ENCODE assay signal across 8 mouse cellular contexts in genomic region chr6:121109998-121110603, GRCm38 (mm10). TPM values are rescaled to one million over a fixed set of nuclear protein-coding genes. Genes with fewer than 3 reads are reported as not detected.
DNase-seq lines count a peak whose midpoint lies in the region; ATAC-seq and TF ChIP-seq lines count a peak whose summit lies in the region.

No protein-coding gene starts in this region.

- no peak for TF ChIP-seq CTCF in bone marrow macrophage, adult 2 months (IDR thresholded peaks at IDR 0.05; ENCODE audit: low read depth, low read length)
- TF ChIP-seq CTCF in embryonic fibroblast, embryonic 13.5 days (IDR thresholded peaks at IDR 0.05; ENCODE audit: borderline replicate concordance, insufficient read depth, low read length), result no peak

- no peak; the same call in 1 of the 2 replicates for TF ChIP-seq POLR2A in bone marrow macrophage, adult 2 months (IDR thresholded peaks at IDR 0.05; ENCODE audit: borderline replicate concordance, low read depth, low read length)
- TF ChIP-seq POLR2A in embryonic fibroblast, embryonic 13.5 days (IDR thresholded peaks at IDR 0.05; ENCODE audit: low read depth, low read length), result peak; percentile 71

- H3K27me3 ChIP-seq in heart, embryonic 10.5 days (ENCODE audit: insufficient read depth, poor library complexity, severe bottlenecking), result no peaks in the 10 kb centered on the region
- H3K27me3 ChIP-seq in kidney, embryonic 15.5 days, result no peaks in the 10 kb centered on the region

- peak overlapping the region; percentile 95 for H3K4me3 ChIP-seq in bone marrow macrophage, adult 2 months (ENCODE audit: insufficient read depth, low read length)
- H3K4me3 ChIP-seq in embryonic fibroblast, embryonic 13.5 days (ENCODE audit: insufficient read depth, low read length), result peak overlapping the region; percentile 92
- peak overlapping the region; percentile 97 for H3K4me3 ChIP-seq in heart, embryonic 10.5 days
- H3K4me3 ChIP-seq in kidney, embryonic 15.5 days (replicated peaks), result peak overlapping the region; percentile 80

- H3K36me3 ChIP-seq in heart, embryonic 10.5 days, result peaks cover 14% of the 10 kb centered on the region
- no peaks in the 10 kb centered on the region for H3K36me3 ChIP-seq in kidney, embryonic 15.5 days

- H3K27ac ChIP-seq in bone marrow macrophage, adult 2 months (ENCODE audit: insufficient read depth, low read depth, low read length), result peak overlapping the region; percentile 56
- peak overlapping the region; percentile 28; the same call in 1 of the 2 replicates for H3K27ac ChIP-seq in embryonic fibroblast, embryonic 13.5 days (ENCODE audit: insufficient read depth, low read length)
- H3K27ac ChIP-seq in heart, embryonic 10.5 days, result peak overlapping the region; percentile 100
- H3K27ac ChIP-seq in kidney, embryonic 15.5 days, result peak overlapping the region; percentile 84

- DNase-seq in A20 (ENCODE audit: low read depth, low spot score) (peak; percentile 89), liver (peak; percentile 93)
- peak; percentile 97 for DNase-seq in heart, embryonic 10.5 days (ENCODE audit: low spot score)
- DNase-seq in spleen, postnatal 4 days (ENCODE audit: low spot score in 2 of 2), result peak; percentile 86 to 93

- no peaks in the 10 kb centered on the region for H3K9me3 ChIP-seq in heart, embryonic 10.5 days
- no peaks in the 10 kb centered on the region for H3K9me3 ChIP-seq in kidney, embryonic 15.5 days (replicated peaks)

- peak overlapping the region; percentile 75 for H3K9ac ChIP-seq in kidney, embryonic 15.5 days

- H3K4me2 ChIP-seq in kidney, embryonic 15.5 days, result peak overlapping the region; percentile 95

- peaks cover 11% of the 10 kb centered on the region for H3K4me1 ChIP-seq in bone marrow macrophage, adult 2 months (ENCODE audit: control insufficient read depth, insufficient read depth, low read length)
- H3K4me1 ChIP-seq in embryonic fibroblast, embryonic 13.5 days (ENCODE audit: control insufficient read depth, insufficient read depth, low read length), result no peaks in the 10 kb centered on the region
- peaks cover 78% of the 10 kb centered on the region for H3K4me1 ChIP-seq in heart, embryonic 10.5 days
- H3K4me1 ChIP-seq in kidney, embryonic 15.5 days, result peaks cover 49% of the 10 kb centered on the region

- WGBS in heart, embryonic 10.5 days, result under 1% methylated on average over 41 of the region's 42 CpGs
- WGBS in kidney, embryonic 15.5 days, result under 1% methylated on average over 42 of the region's 42 CpGs

- peak; percentile 97 for ATAC-seq in kidney, embryonic 15.5 days (replicated peaks; ENCODE audit: low FRiP score)
- peak; percentile 95 for ATAC-seq in monocyte, adult 5-6 weeks (replicated peaks; ENCODE audit: insufficient number of reproducible peaks, low FRiP score, low TSS enrichment, poor library complexity, severe bottlenecking)

RNA-seq across cellular contexts. Expression of gene Mical3, which starts 20.7 kb away (rescaled TPM):
- 4.1 and 4.9 TPM in 2 replicates for polyA plus RNA-seq in bone marrow macrophage, adult 2 months (2012; ENCODE audit: insufficient read depth, insufficient read length, missing spikeins)
- 19.1 and 19.5 TPM in 2 replicates for polyA plus RNA-seq in embryonic fibroblast, embryonic 13.5 days (2011; ENCODE audit: insufficient read length, low read depth, missing spikeins)
- 25.8 and 37.3 TPM in 2 replicates for polyA plus RNA-seq in heart, embryonic 10.5 days (2016; fragmentation: Nextera tagmentation; extraction: Ambion mirVana)
- polyA plus RNA-seq in kidney, embryonic 15.5 days (2015; fragmentation: Nextera tagmentation; extraction: Ambion mirVana), result 12.0 and 13.1 TPM in 2 replicates
- total RNA-seq in monocyte, adult 5-6 weeks (2017), result 1.3 to 2.9 TPM (median 2.6 TPM) in 3 replicates

Comparison
In these comparisons a context has a peak if more than half of its experiments do, and no peak if none do; other contexts are left out.
1. Peak in every context shown above with its lines: DNase-seq, ATAC-seq, H3K4me3 ChIP-seq and H3K27ac ChIP-seq.
2. H3K27ac ChIP-seq: peak in every context shown above with its lines; median percentile 100 in heart, embryonic 10.5 days; 84 in kidney, embryonic 15.5 days; 56 in bone marrow macrophage, adult 2 months; 28 in embryonic fibroblast, embryonic 13.5 days.